ENCODE assay signal across 8 mouse cellular contexts in genomic region chr19:8723574-8724346, GRCm38 (mm10). TPM values are rescaled to one million over a fixed set of nuclear protein-coding genes. Genes with fewer than 3 reads are reported as not detected.
A peak's percentile ranks its signal among the peaks of the same experiment; 100 is the strongest.
DNase-seq lines count a peak whose midpoint lies in the region; ATAC-seq and TF ChIP-seq lines count a peak whose summit lies in the region.

No protein-coding gene starts in this region.

- peak overlapping the region; percentile 91 for H3K9ac ChIP-seq in hindbrain, embryonic 12.5 days

- H3K4me1 ChIP-seq in spleen, adult 2 months (ENCODE audit: control insufficient read depth, insufficient read depth, insufficient read length), result no peaks in the 10 kb centered on the region
- peaks cover 26% of the 10 kb centered on the region for H3K4me1 ChIP-seq in hindbrain, embryonic 12.5 days
- H3K4me1 ChIP-seq in midbrain, embryonic 10.5 days, result peaks cover 30% of the 10 kb centered on the region

- H3K27me3 ChIP-seq in spleen, adult 2 months (ENCODE audit: control insufficient read depth, insufficient read depth, low read length), result no peaks in the 10 kb centered on the region
- no peaks in the 10 kb centered on the region for H3K27me3 ChIP-seq in hindbrain, embryonic 12.5 days
- H3K27me3 ChIP-seq in midbrain, embryonic 10.5 days (ENCODE audit: low read depth, poor library complexity, severe bottlenecking), result no peaks in the 10 kb centered on the region

- peak; percentile 52 for DNase-seq in cerebellum, adult 11-12 months
- no peak for DNase-seq in cerebellum, adult 11 months
- DNase-seq in spleen, adult 2 months (ENCODE audit: low read depth in 1 of 2, low spot score in 2 of 2), result no peak
- no peak for DNase-seq in spleen, postnatal 36 days (ENCODE audit: low spot score in 2 of 2)
- peak; percentile 30 for DNase-seq in midbrain, embryonic 10.5 days (ENCODE audit: low spot score)
- no peak for DNase-seq in left cerebral cortex, adult 9 months (ENCODE audit: low spot score in 2 of 2)
- DNase-seq in urinary bladder, postnatal 25 days (ENCODE audit: low spot score), result no peak

- no peak for TF ChIP-seq CTCF in spleen, adult 2 months (IDR thresholded peaks at IDR 0.05; ENCODE audit: extremely low read depth, insufficient read depth, insufficient read length, insufficient replicate concordance)

- H3K4me2 ChIP-seq in hindbrain, embryonic 12.5 days (replicated peaks), result peak overlapping the region; percentile 76

- no peak for TF ChIP-seq POLR2A in spleen, adult 2 months (IDR thresholded peaks at IDR 0.05; ENCODE audit: low read depth, low read length)

- no peak for ATAC-seq in hindbrain, embryonic 12.5 days (ENCODE audit: low FRiP score)

- 1% methylated on average over 20 of the region's 20 CpGs for WGBS in spleen, adult 2 months
- WGBS in hindbrain, embryonic 12.5 days, result under 1% methylated on average over 20 of the region's 20 CpGs
- under 1% methylated on average over 20 of the region's 20 CpGs for WGBS in midbrain, embryonic 10.5 days

- H3K27ac ChIP-seq in spleen, adult 2 months (ENCODE audit: insufficient read depth, low read length), result peak overlapping the region; percentile 74
- H3K27ac ChIP-seq in hindbrain, embryonic 12.5 days, result peak overlapping the region; percentile 81
- H3K27ac ChIP-seq in midbrain, embryonic 10.5 days (replicated peaks), result peak overlapping the region; percentile 95

- H3K9me3 ChIP-seq in hindbrain, embryonic 12.5 days (replicated peaks), result no peaks in the 10 kb centered on the region
- H3K9me3 ChIP-seq in midbrain, embryonic 10.5 days (replicated peaks), result no peaks in the 10 kb centered on the region

- H3K36me3 ChIP-seq in spleen, adult 2 months (ENCODE audit: control insufficient read depth, insufficient read depth, low read length), result peaks cover 19% of the 10 kb centered on the region
- H3K36me3 ChIP-seq in hindbrain, embryonic 12.5 days, result peaks cover 30% of the 10 kb centered on the region
- H3K36me3 ChIP-seq in midbrain, embryonic 10.5 days, result peaks cover 31% of the 10 kb centered on the region

- peak overlapping the region; percentile 81 for H3K4me3 ChIP-seq in spleen, adult 2 months (ENCODE audit: extremely low read depth, insufficient read depth, insufficient read length)
- peak overlapping the region; percentile 76 for H3K4me3 ChIP-seq in hindbrain, embryonic 12.5 days
- peak overlapping the region; percentile 86 for H3K4me3 ChIP-seq in midbrain, embryonic 10.5 days

RNA-seq across cellular contexts. Expression of gene Slc3a2, which starts 0.6 kb away (rescaled TPM):
- polyA plus RNA-seq in spleen, adult 2 months (2012; rRNA removed), result 122 and 129 TPM in 2 replicates
- polyA plus RNA-seq in hindbrain, embryonic 12.5 days (2016; fragmentation: Nextera tagmentation; extraction: Ambion mirVana), result 126 and 127 TPM in 2 replicates
- 139 and 144 TPM in 2 replicates for polyA plus RNA-seq in midbrain, embryonic 10.5 days (2016; fragmentation: Nextera tagmentation; extraction: Ambion mirVana)

RNA-seq across cellular contexts. Expression of gene Wdr74, which starts 11.9 kb away (rescaled TPM):
- polyA plus RNA-seq in spleen, adult 2 months (2012; rRNA removed), result 26.2 and 30.2 TPM in 2 replicates
- polyA plus RNA-seq in hindbrain, embryonic 12.5 days (2016; fragmentation: Nextera tagmentation; extraction: Ambion mirVana), result 72.6 and 73.3 TPM in 2 replicates
- 105 and 121 TPM in 2 replicates for polyA plus RNA-seq in midbrain, embryonic 10.5 days (2016; fragmentation: Nextera tagmentation; extraction: Ambion mirVana)

RNA-seq across cellular contexts. Expression of gene 1700092M07Rik, which starts 16.8 kb away (rescaled TPM):
- not detected in 2 replicates for polyA plus RNA-seq in spleen, adult 2 months (2012; rRNA removed)
- 2.4 and 4.5 TPM in 2 replicates for polyA plus RNA-seq in hindbrain, embryonic 12.5 days (2016; fragmentation: Nextera tagmentation; extraction: Ambion mirVana)
- 3.2 and 3.3 TPM in 2 replicates for polyA plus RNA-seq in midbrain, embryonic 10.5 days (2016; fragmentation: Nextera tagmentation; extraction: Ambion mirVana)

RNA-seq across cellular contexts. Expression of gene Stx5a, which starts 17.5 kb away (rescaled TPM):
- 52.8 and 53.0 TPM in 2 replicates for polyA plus RNA-seq in spleen, adult 2 months (2012; rRNA removed)
- 128 and 132 TPM in 2 replicates for polyA plus RNA-seq in hindbrain, embryonic 12.5 days (2016; fragmentation: Nextera tagmentation; extraction: Ambion mirVana)
- 94.9 and 103 TPM in 2 replicates for polyA plus RNA-seq in midbrain, embryonic 10.5 days (2016; fragmentation: Nextera tagmentation; extraction: Ambion mirVana)

RNA-seq across cellular contexts. Expression of gene Nxf1, which starts 33.1 kb away (rescaled TPM):
- polyA plus RNA-seq in spleen, adult 2 months (2012; rRNA removed), result 80.2 and 104 TPM in 2 replicates
- polyA plus RNA-seq in hindbrain, embryonic 12.5 days (2016; fragmentation: Nextera tagmentation; extraction: Ambion mirVana), result 190 and 196 TPM in 2 replicates
- polyA plus RNA-seq in midbrain, embryonic 10.5 days (2016; fragmentation: Nextera tagmentation; extraction: Ambion mirVana), result 253 and 282 TPM in 2 replicates

Comparison
In these comparisons a context has a peak if more than half of its experiments do, and no peak if none do; other contexts are left out.
1. DNase-seq: peak in cerebellum, adult 11-12 months (single experiment) and midbrain, embryonic 10.5 days (single experiment); none in cerebellum, adult 11 months (single experiment), spleen, adult 2 months (0 of 2), spleen, postnatal 36 days (0 of 2), left cerebral cortex, adult 9 months (0 of 2) and urinary bladder, postnatal 25 days (single experiment).
2. Peak in every context shown above with its lines, with median percentiles within 50 percentile points of each other: H3K27ac ChIP-seq and H3K4me3 ChIP-seq.